Mouse (Mus musculus) limb, embryonic 12.5 days (tissue): ENCODE measurements at regions not wholly inside any gene's neighbourhood (a gene's known extent, or its start where the extent isn't known, plus 50 kb on each side); places are given as distances from the start of the nearest gene placed in this dataset.

ENCODE experiments used
- ATAC-seq: fragments of 200-750 bp; cut with Nextera tagmentation; 2 replicates; pipeline ENCODE4 v1.8.0; 2017; ENCODE audit warnings: low read depth, moderate TSS enrichment; ENCODE audit not compliant: insufficient number of reproducible peaks, insufficient read depth, low FRiP score, low TSS enrichment
- H3K27ac ChIP-seq: fragments of 300-500 bp; sonication (generic); 2 replicates; pipeline ENCODE4 v1.5.1; 2016; ENCODE audit warnings: mild to moderate bottlenecking, moderate library complexity
- H3K27me3 ChIP-seq: fragments of 300-500 bp; sonication (generic); 2 replicates; pipeline ENCODE4 v1.6.1; 2016; ENCODE audit warnings: mild to moderate bottlenecking, moderate library complexity
- H3K36me3 ChIP-seq: fragments of 300-500 bp; sonication (generic); 2 replicates; pipeline ENCODE4 v1.6.1; 2016; ENCODE audit warnings: mild to moderate bottlenecking, moderate library complexity
- H3K4me1 ChIP-seq: fragments of 300-500 bp; sonication (generic); replicated peaks from 2 replicates; pipeline ENCODE4 v1.6.1; 2016
- H3K4me2 ChIP-seq: fragments of 300-500 bp; sonication (generic); 2 replicates; pipeline ENCODE4 v1.6.1; 2016; ENCODE audit warnings: mild to moderate bottlenecking, moderate library complexity
- H3K4me3 ChIP-seq: fragments of 300-500 bp; sonication (generic); replicated peaks from 2 replicates; pipeline ENCODE4 v1.5.1; 2016; ENCODE audit warnings: mild to moderate bottlenecking
- H3K9ac ChIP-seq: fragments of 300-500 bp; sonication (generic); replicated peaks from 2 replicates; pipeline ENCODE4 v1.6.1; 2016; ENCODE audit warnings: mild to moderate bottlenecking, moderate library complexity
- H3K9me3 ChIP-seq: fragments of 300-500 bp; sonication (generic); 2 replicates; pipeline ENCODE4 v1.6.1; 2016; ENCODE audit warnings: mild to moderate bottlenecking, moderate library complexity
- WGBS: fragments of 180-500 bp; shearing (Covaris S2); methylation state at CpG from one replicate; pipeline ENCODE4 v1.1.7; 2016; 5-methylcytosine and 5-hydroxymethylcytosine counted together

- Histone ChIP-seq H3K4me2 (no peak overlapping the region), H3K4me3 (no peak overlapping the region), H3K27ac (no peak overlapping the region), H3K9ac (no peak overlapping the region), H3K27me3 (no peaks in the 10 kb centered on the region), H3K4me1 (peaks cover 22% of the 10 kb centered on the region), H3K9me3 (peaks cover 10% of the 10 kb centered on the region), H3K36me3 (no peaks in the 10 kb centered on the region)
- no peak for ATAC-seq
- 90% methylated on average over 10 of the region's 10 CpGs for WGBS
Observed at GRCm38 (mm10) chr2:17934610-17935009, 62.1 kb downstream of the H2al2a start.

GRCm38 (mm10) chr2:17932932-17933790 lies 63.6 kb downstream of the H2al2a start:
- no peak; the same call in 1 of the 2 replicates for ATAC-seq

GRCm38 (mm10) chr2:17932426-17932931 lies 64.3 kb downstream of the H2al2a start:
- Histone ChIP-seq H3K27me3 (no peaks in the 10 kb centered on the region), H3K27ac (no peak overlapping the region), H3K9me3 (peaks cover 10% of the 10 kb centered on the region), H3K4me3 (no peak overlapping the region), H3K4me2 (0 out of 2 replicates have a peak overlapping the region, but pooled peaks have one; percentile 0), H3K9ac (no peak overlapping the region), H3K36me3 (no peaks in the 10 kb centered on the region), H3K4me1 (0 out of 2 replicates have a peak, but pooled peaks cover 10% of the 10 kb centered on the region)
- 61% methylated on average over 16 of the region's 16 CpGs for WGBS
- ATAC-seq, result peak; percentile 26; the same call in 1 of the 2 replicates

More at GRCm38 (mm10) chr2:17932932-17933790, 63.6 kb downstream of the H2al2a start:
- Histone ChIP-seq H3K4me1 (0 out of 2 replicates have a peak, but pooled peaks cover 10% of the 10 kb centered on the region), H3K27me3 (no peaks in the 10 kb centered on the region), H3K9me3 (peaks cover 10% of the 10 kb centered on the region), H3K4me3 (no peak overlapping the region), H3K27ac (peak overlapping the region; percentile 4; the same call in 1 of the 2 replicates), H3K36me3 (no peaks in the 10 kb centered on the region), H3K4me2 (0 out of 2 replicates have a peak overlapping the region, but pooled peaks have one; percentile 0), H3K9ac (no peak overlapping the region)
- WGBS, result 38% methylated on average over 15 of the region's 15 CpGs

- no peak overlapping the region for H3K4me3 ChIP-seq
- H3K36me3 ChIP-seq, result no peaks in the 10 kb centered on the region
- H3K27ac ChIP-seq, result no peak overlapping the region
- H3K27me3 ChIP-seq, result no peaks in the 10 kb centered on the region
- WGBS, result 91% methylated on average over 5 of the region's 5 CpGs
- 0 out of 2 replicates have a peak, but pooled peaks cover 10% of the 10 kb centered on the region for H3K4me1 ChIP-seq
- peaks cover 10% of the 10 kb centered on the region for H3K9me3 ChIP-seq
- ATAC-seq, result no peak
- no peak overlapping the region for H3K9ac ChIP-seq
- H3K4me2 ChIP-seq, result no peak overlapping the region
Observed at GRCm38 (mm10) chr2:17931881-17932280, 64.9 kb downstream of the H2al2a start.

- H3K4me3 ChIP-seq, result no peak overlapping the region
- no peak overlapping the region for H3K27ac ChIP-seq
- 77% methylated on average over 1 of the region's 1 CpGs for WGBS
- no peak overlapping the region for H3K4me2 ChIP-seq
- H3K36me3 ChIP-seq, result no peaks in the 10 kb centered on the region
- H3K9ac ChIP-seq, result no peak overlapping the region
- no peaks in the 10 kb centered on the region for H3K4me1 ChIP-seq
- H3K9me3 ChIP-seq, result no peaks in the 10 kb centered on the region
- ATAC-seq, result no peak
- H3K27me3 ChIP-seq, result no peaks in the 10 kb centered on the region
Observed at GRCm38 (mm10) chr2:17918861-17919648, 77.7 kb downstream of the H2al2a start.

GRCm38 (mm10) chr2:17917238-17917946 lies 79.4 kb downstream of the H2al2a start:
- H3K4me1 ChIP-seq, result no peaks in the 10 kb centered on the region

GRCm38 (mm10) chr2:17902616-17903015 lies 94.1 kb downstream of the H2al2a start:
- H3K27ac ChIP-seq, result no peak overlapping the region
- no peak overlapping the region for H3K4me2 ChIP-seq
- H3K4me1 ChIP-seq, result no peaks in the 10 kb centered on the region
- H3K9ac ChIP-seq, result no peak overlapping the region
- H3K4me3 ChIP-seq, result no peak overlapping the region
- ATAC-seq, result no peak
- no peaks in the 10 kb centered on the region for H3K9me3 ChIP-seq
- H3K27me3 ChIP-seq, result peaks cover 20% of the 10 kb centered on the region
- WGBS, result 100% methylated on average over 1 of the region's 1 CpGs
- no peaks in the 10 kb centered on the region for H3K36me3 ChIP-seq

More at GRCm38 (mm10) chr2:17917238-17917946, 79.4 kb downstream of the H2al2a start:
- Histone ChIP-seq H3K27me3 (no peaks in the 10 kb centered on the region), H3K27ac (no peak overlapping the region), H3K9ac (no peak overlapping the region), H3K36me3 (no peaks in the 10 kb centered on the region), H3K4me2 (no peak overlapping the region), H3K9me3 (no peaks in the 10 kb centered on the region), H3K4me3 (no peak overlapping the region)
- ATAC-seq, result no peak
- 29% methylated on average over 8 of the region's 8 CpGs for WGBS

GRCm38 (mm10) chr2:17900202-17900601 lies 96.6 kb downstream of the H2al2a start:
- H3K4me2 ChIP-seq, result no peak overlapping the region
- WGBS, result 25% methylated on average over 8 of the region's 8 CpGs
- no peak for ATAC-seq

GRCm38 (mm10) chr2:17898780-17899179 lies 98.0 kb downstream of the H2al2a start:
- Histone ChIP-seq H3K4me2 (no peak overlapping the region), H3K27me3 (peaks cover 20% of the 10 kb centered on the region), H3K27ac (no peak overlapping the region), H3K4me3 (no peak overlapping the region), H3K4me1 (no peaks in the 10 kb centered on the region), H3K9me3 (no peaks in the 10 kb centered on the region), H3K9ac (no peak overlapping the region), H3K36me3 (no peaks in the 10 kb centered on the region)
- no peak for ATAC-seq
- WGBS, result 38% methylated on average over 3 of the region's 3 CpGs

More at GRCm38 (mm10) chr2:17900202-17900601, 96.6 kb downstream of the H2al2a start:
- H3K9me3 ChIP-seq, result no peaks in the 10 kb centered on the region
- H3K36me3 ChIP-seq, result no peaks in the 10 kb centered on the region
- H3K27me3 ChIP-seq, result peaks cover 20% of the 10 kb centered on the region
- no peak overlapping the region for H3K4me3 ChIP-seq
- no peaks in the 10 kb centered on the region for H3K4me1 ChIP-seq
- no peak overlapping the region for H3K9ac ChIP-seq
- no peak overlapping the region for H3K27ac ChIP-seq

GRCm38 (mm10) chr2:17896036-17896435 lies 100.7 kb downstream of the H2al2a start:
- Histone ChIP-seq H3K4me2 (no peak overlapping the region), H3K4me3 (no peak overlapping the region), H3K27me3 (peaks cover 20% of the 10 kb centered on the region), H3K4me1 (no peaks in the 10 kb centered on the region), H3K27ac (no peak overlapping the region), H3K9ac (no peak overlapping the region), H3K9me3 (0 out of 2 replicates have a peak, but pooled peaks cover 5% of the 10 kb centered on the region), H3K36me3 (no peaks in the 10 kb centered on the region)
- ATAC-seq, result no peak
- WGBS, result 93% methylated on average over 2 of the region's 2 CpGs
